Mouse (Mus musculus): ENCODE measurements around the gene Lrrc4c.

GRCm38 (mm10) chr2:97274651-97275050 lies 956.7 kb downstream of the Lrrc4c start:
- TF ChIP-seq CTCF (IDR thresholded peaks at IDR 0.05; ENCODE audit: borderline replicate concordance, insufficient read depth, low read depth, low read length), result no peak
- TF ChIP-seq POLR2A (IDR thresholded peaks at IDR 0.05; ENCODE audit: borderline replicate concordance, insufficient read depth, low read length), result no peak

Data from cerebellum, adult 2 months (tissue).